Mouse (Mus musculus): ENCODE results near the gene Gsk3b. TPM values are rescaled to one million over a fixed set of nuclear protein-coding genes. Genes with fewer than 3 reads are reported as not detected.

The Gsk3b gene
- total and polyA plus RNA-seq, 2 experiments from 2014 or later: 31.5 to 37.4 TPM

DNA sequence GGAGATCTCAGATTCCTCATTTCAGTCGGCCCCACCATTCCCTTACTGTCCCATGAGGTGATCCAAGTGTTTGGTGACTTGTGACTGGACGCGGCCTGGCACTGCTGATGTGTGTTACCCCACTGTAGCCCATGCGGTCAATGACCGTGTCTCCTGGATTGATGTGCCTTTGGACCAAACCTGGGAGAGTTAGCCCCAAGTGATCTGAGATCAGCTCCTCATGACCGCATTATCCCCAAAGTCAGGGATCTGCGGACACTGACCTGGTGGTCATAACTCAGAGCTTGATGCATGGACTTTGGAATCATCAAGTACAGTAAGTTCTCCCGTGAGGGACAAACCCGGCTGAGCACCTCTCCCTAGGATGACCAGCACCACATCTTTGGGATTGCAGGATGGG lies 167.1 kb downstream of the Gsk3b start:
- Histone ChIP-seq H3K27ac (ENCODE audit: low read depth) (no peak overlapping the region), H3K4me1 (ENCODE audit: control insufficient read depth, insufficient read depth) (no peaks in the 10 kb centered on the region), H3K9me3 (replicated peaks; ENCODE audit: control insufficient read depth, low read length) (no peaks in the 10 kb centered on the region), H3K4me2 (ENCODE audit: low read depth, low read length) (no peak overlapping the region), H3K9ac (replicated peaks; ENCODE audit: low read depth, low read length) (no peak overlapping the region), H3K27me3 (ENCODE audit: control insufficient read depth, insufficient read depth, low read length) (no peaks in the 10 kb centered on the region), H3K36me3 (replicated peaks; ENCODE audit: control insufficient read depth, insufficient read depth, low read length) (no peaks in the 10 kb centered on the region), H3K4me3 (ENCODE audit: low read depth, low read length) (no peak overlapping the region)
- DNase-seq (ENCODE audit: low spot score) (no peak), ATAC-seq (ENCODE audit: insufficient read depth, low read depth) (no peak)
- 84% methylated on average over 9 of the region's 9 CpGs for WGBS
- TF ChIP-seq CTCF (IDR thresholded peaks at IDR 0.05; ENCODE audit: low read depth): no peak

DNA sequence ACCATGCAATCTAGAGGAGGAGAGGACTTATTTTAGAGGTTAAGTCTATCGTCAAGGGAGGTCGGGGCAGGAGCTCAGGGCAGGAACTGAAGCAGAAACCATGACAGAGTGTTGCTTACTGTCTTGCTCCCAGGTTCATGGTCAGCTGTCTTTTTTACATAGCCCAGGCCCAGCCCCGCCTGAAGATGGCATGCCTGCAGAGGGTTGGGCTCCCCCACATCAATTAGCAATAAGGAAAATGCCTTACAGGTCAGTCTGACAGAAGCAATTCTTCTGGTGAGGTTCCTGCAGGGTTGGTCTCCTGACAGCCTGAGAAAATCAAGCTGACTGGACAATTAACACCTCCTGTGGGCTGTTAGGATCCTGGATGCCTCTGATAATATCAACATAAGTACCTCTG lies 182.8 kb downstream of the Gsk3b start:
- no peak overlapping the region for H3K4me3 ChIP-seq (ENCODE audit: low read depth, low read length)
- no peak overlapping the region for H3K4me2 ChIP-seq (ENCODE audit: low read depth, low read length)
- H3K4me1 ChIP-seq (ENCODE audit: control insufficient read depth, insufficient read depth): no peaks in the 10 kb centered on the region
- DNase-seq (ENCODE audit: low spot score) (no peak), ATAC-seq (ENCODE audit: insufficient read depth, low read depth) (no peak)
- no peaks in the 10 kb centered on the region for H3K36me3 ChIP-seq (replicated peaks; ENCODE audit: control insufficient read depth, insufficient read depth, low read length)
- no peaks in the 10 kb centered on the region for H3K27me3 ChIP-seq (ENCODE audit: control insufficient read depth, insufficient read depth, low read length)
- H3K27ac ChIP-seq (ENCODE audit: low read depth): no peak overlapping the region
- WGBS: 28% methylated on average over 3 of the region's 3 CpGs
- no peak overlapping the region for H3K9ac ChIP-seq (replicated peaks; ENCODE audit: low read depth, low read length)
- H3K9me3 ChIP-seq (replicated peaks; ENCODE audit: control insufficient read depth, low read length): no peaks in the 10 kb centered on the region
- TF ChIP-seq EP300 (IDR thresholded peaks at IDR 0.05; ENCODE audit: low read depth) (no peak), CTCF (IDR thresholded peaks at IDR 0.05; ENCODE audit: low read depth) (no peak)

DNA sequence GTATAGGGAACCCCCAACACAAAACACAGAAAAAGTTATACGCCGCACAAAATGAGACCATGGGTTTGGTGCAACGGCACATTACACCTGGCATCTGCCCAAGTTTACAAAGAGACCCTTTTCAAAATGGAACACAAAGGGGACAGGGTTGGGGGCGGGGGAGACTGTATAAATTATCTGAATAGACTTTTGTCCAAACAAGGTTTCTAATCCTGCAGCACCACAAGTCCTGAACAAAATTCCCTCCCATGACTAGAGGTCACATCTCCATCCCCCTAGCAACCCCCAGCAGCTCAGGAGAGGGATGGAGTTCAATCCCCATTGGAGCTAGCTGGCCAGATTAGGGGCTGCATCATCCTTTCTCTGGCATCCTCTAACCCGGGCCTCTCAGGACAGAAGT lies 183.7 kb downstream of the Gsk3b start:
- Histone ChIP-seq H3K9me3 (replicated peaks; ENCODE audit: control insufficient read depth, low read length) (no peaks in the 10 kb centered on the region), H3K36me3 (replicated peaks; ENCODE audit: control insufficient read depth, insufficient read depth, low read length) (no peaks in the 10 kb centered on the region), H3K9ac (replicated peaks; ENCODE audit: low read depth, low read length) (no peak overlapping the region), H3K4me1 (ENCODE audit: control insufficient read depth, insufficient read depth) (no peaks in the 10 kb centered on the region), H3K4me3 (ENCODE audit: low read depth, low read length) (no peak overlapping the region), H3K4me2 (ENCODE audit: low read depth, low read length) (no peak overlapping the region), H3K27me3 (ENCODE audit: control insufficient read depth, insufficient read depth, low read length) (no peaks in the 10 kb centered on the region), H3K27ac (ENCODE audit: low read depth) (no peak overlapping the region)
- 71% methylated on average over 5 of the region's 5 CpGs for WGBS
- DNase-seq (ENCODE audit: low spot score): no peak
- ATAC-seq (ENCODE audit: insufficient read depth, low read depth): no peak
- no peak for TF ChIP-seq CTCF (IDR thresholded peaks at IDR 0.05; ENCODE audit: low read depth)
- no peak for TF ChIP-seq EP300 (IDR thresholded peaks at IDR 0.05; ENCODE audit: low read depth)

DNA sequence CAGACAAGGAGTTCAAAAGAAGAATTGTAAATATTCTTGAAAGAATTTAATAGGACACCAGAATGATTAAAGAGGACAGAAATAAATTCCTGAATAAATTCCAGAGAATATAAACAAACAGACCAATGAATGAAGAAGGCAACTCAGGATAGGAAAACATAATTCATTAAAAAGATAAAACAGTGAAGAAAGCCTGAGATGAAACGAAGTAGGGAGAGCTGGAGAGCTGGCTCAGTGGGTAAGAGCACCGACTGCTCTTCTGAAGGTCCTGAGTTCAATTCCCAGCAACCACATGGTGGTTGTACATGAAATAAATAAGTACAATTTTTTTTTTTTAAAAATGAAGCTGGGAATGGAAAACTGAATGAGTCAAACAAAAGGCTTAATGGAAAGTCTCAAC lies 185.9 kb downstream of the Gsk3b start:
- WGBS: 57% methylated on average over 2 of the region's 2 CpGs
- no peaks in the 10 kb centered on the region for H3K4me1 ChIP-seq (ENCODE audit: control insufficient read depth, insufficient read depth)
- no peak overlapping the region for H3K4me3 ChIP-seq (ENCODE audit: low read depth, low read length)
- no peak overlapping the region for H3K4me2 ChIP-seq (ENCODE audit: low read depth, low read length)
- TF ChIP-seq CTCF (IDR thresholded peaks at IDR 0.05; ENCODE audit: low read depth) (no peak), EP300 (IDR thresholded peaks at IDR 0.05; ENCODE audit: low read depth) (no peak)
- no peaks in the 10 kb centered on the region for H3K36me3 ChIP-seq (replicated peaks; ENCODE audit: control insufficient read depth, insufficient read depth, low read length)
- no peak overlapping the region for H3K9ac ChIP-seq (replicated peaks; ENCODE audit: low read depth, low read length)
- DNase-seq (ENCODE audit: low spot score) (no peak), ATAC-seq (ENCODE audit: insufficient read depth, low read depth) (no peak)
- H3K9me3 ChIP-seq (replicated peaks; ENCODE audit: control insufficient read depth, low read length): no peaks in the 10 kb centered on the region
- H3K27ac ChIP-seq (ENCODE audit: low read depth): no peak overlapping the region
- no peaks in the 10 kb centered on the region for H3K27me3 ChIP-seq (ENCODE audit: control insufficient read depth, insufficient read depth, low read length)

DNA sequence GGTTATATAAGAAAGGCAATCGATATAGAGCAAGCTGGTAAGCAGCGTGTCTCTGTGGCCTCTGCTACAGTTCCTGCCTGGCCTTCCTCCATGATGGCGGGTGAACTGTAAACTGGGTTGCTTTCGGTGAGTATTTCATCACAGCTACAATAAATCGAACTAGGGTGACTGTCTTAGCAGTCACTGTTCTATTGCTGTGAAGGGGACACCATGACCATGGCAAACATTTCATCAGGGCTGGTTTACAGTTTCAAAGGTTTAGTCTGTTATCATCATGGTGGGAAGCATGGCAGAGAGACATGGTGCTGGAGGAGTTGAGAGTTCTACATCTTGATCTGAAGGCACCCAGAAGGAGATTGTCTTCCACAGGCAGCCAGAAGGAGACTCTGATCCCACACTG lies 191.0 kb downstream of the Gsk3b start:
- Histone ChIP-seq H3K4me1 (ENCODE audit: control insufficient read depth, insufficient read depth) (no peaks in the 10 kb centered on the region; the same call in 1 of the 2 replicates), H3K27ac (ENCODE audit: low read depth) (no peak overlapping the region), H3K9ac (replicated peaks; ENCODE audit: low read depth, low read length) (no peak overlapping the region), H3K4me3 (ENCODE audit: low read depth, low read length) (no peak overlapping the region), H3K4me2 (ENCODE audit: low read depth, low read length) (no peak overlapping the region), H3K36me3 (replicated peaks; ENCODE audit: control insufficient read depth, insufficient read depth, low read length) (no peaks in the 10 kb centered on the region), H3K27me3 (ENCODE audit: control insufficient read depth, insufficient read depth, low read length) (no peaks in the 10 kb centered on the region), H3K9me3 (replicated peaks; ENCODE audit: control insufficient read depth, low read length) (no peaks in the 10 kb centered on the region)
- TF ChIP-seq EP300 (IDR thresholded peaks at IDR 0.05; ENCODE audit: low read depth) (no peak), CTCF (IDR thresholded peaks at IDR 0.05; ENCODE audit: low read depth) (no peak)
- 86% methylated on average over 5 of the region's 5 CpGs for WGBS
- ATAC-seq (ENCODE audit: insufficient read depth, low read depth) (no peak), DNase-seq (ENCODE audit: low spot score) (no peak)

DNA sequence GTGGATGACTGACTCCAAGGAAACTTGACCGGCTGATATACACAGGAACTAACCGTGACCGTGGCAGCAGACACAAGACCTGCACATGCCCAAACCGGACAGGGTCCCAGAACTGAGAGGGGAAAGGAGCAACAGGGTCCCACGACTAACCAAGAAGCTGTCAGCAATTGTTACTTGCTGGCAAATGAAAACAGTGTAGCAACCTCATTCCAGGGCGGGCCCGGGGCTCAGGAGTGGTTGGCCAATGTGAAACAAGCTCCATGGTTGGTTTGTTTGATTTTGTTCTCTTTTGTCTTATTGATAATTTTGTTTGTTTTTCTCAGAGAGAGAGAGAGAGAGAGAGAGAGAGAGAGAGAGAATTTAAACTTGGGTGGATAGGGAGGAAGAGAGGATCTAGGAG lies 192.2 kb downstream of the Gsk3b start:
- WGBS: 68% methylated on average over 7 of the region's 7 CpGs
- Histone ChIP-seq H3K9ac (replicated peaks; ENCODE audit: low read depth, low read length) (no peak overlapping the region), H3K27me3 (ENCODE audit: control insufficient read depth, insufficient read depth, low read length) (no peaks in the 10 kb centered on the region), H3K36me3 (replicated peaks; ENCODE audit: control insufficient read depth, insufficient read depth, low read length) (no peaks in the 10 kb centered on the region), H3K9me3 (replicated peaks; ENCODE audit: control insufficient read depth, low read length) (no peaks in the 10 kb centered on the region), H3K4me3 (ENCODE audit: low read depth, low read length) (no peak overlapping the region), H3K4me2 (ENCODE audit: low read depth, low read length) (no peak overlapping the region), H3K4me1 (ENCODE audit: control insufficient read depth, insufficient read depth) (no peaks in the 10 kb centered on the region; the same call in 1 of the 2 replicates), H3K27ac (ENCODE audit: low read depth) (no peak overlapping the region)
- DNase-seq (ENCODE audit: low spot score) (no peak), ATAC-seq (ENCODE audit: insufficient read depth, low read depth) (no peak)
- TF ChIP-seq CTCF (IDR thresholded peaks at IDR 0.05; ENCODE audit: low read depth) (no peak), EP300 (IDR thresholded peaks at IDR 0.05; ENCODE audit: low read depth) (no peak)

Measured in heart, postnatal 0 days (tissue).